Mouse (Mus musculus) cortical plate, adult 2 months (tissue): ENCODE results near the gene Tmem184b. TPM values are rescaled to one million over a fixed set of nuclear protein-coding genes. Genes with fewer than 3 reads are reported as not detected.

Source experiments
- H3K27ac ChIP-seq: fragments of 200-500 bp; 2 replicates; pipeline ENCODE4 v1.5.1; 2012; ENCODE audit warnings: low read length, control low read depth, inconsistent platforms; ENCODE audit not compliant: insufficient read depth
- H3K4me1 ChIP-seq: fragments of 200-500 bp; 2 replicates; pipeline ENCODE4 v1.6.1; 2011; ENCODE audit warnings: low read length; ENCODE audit not compliant: control insufficient read depth, insufficient read depth
- H3K4me3 ChIP-seq: fragments of 200-500 bp; 2 replicates; pipeline ENCODE4 v1.5.1; 2011; ENCODE audit warnings: mild to moderate bottlenecking, low read length, control low read depth; ENCODE audit not compliant: insufficient read depth
- CTCF ChIP-seq: fragments of 200-500 bp; IDR thresholded peaks from 2 replicates; pipeline ENCODE4 v1.5.1; 2011; ENCODE audit warnings: mild to moderate bottlenecking, control low read depth, low read length; ENCODE audit not compliant: insufficient read depth; ENCODE audit errors: extremely low read depth
- POLR2A ChIP-seq: fragments of 200-500 bp; IDR thresholded peaks from 2 replicates; pipeline ENCODE4 v1.6.1; 2011; ENCODE audit warnings: mild to moderate bottlenecking, low read length, control low read depth; ENCODE audit not compliant: insufficient read depth; ENCODE audit errors: extremely low read depth
- polyA plus RNA-seq: library from polyadenylated mRNA; depleted of rRNA; stranded (reverse); fragments of >200 nt; gene quantifications from 2 replicates; pipeline ENCODE4 v1.2.3, GENCODE M21; 2012; rRNA removed

Tmem184b gene
- polyA plus RNA-seq = 69.6 and 75.6 TPM in 2 replicates

DNA sequence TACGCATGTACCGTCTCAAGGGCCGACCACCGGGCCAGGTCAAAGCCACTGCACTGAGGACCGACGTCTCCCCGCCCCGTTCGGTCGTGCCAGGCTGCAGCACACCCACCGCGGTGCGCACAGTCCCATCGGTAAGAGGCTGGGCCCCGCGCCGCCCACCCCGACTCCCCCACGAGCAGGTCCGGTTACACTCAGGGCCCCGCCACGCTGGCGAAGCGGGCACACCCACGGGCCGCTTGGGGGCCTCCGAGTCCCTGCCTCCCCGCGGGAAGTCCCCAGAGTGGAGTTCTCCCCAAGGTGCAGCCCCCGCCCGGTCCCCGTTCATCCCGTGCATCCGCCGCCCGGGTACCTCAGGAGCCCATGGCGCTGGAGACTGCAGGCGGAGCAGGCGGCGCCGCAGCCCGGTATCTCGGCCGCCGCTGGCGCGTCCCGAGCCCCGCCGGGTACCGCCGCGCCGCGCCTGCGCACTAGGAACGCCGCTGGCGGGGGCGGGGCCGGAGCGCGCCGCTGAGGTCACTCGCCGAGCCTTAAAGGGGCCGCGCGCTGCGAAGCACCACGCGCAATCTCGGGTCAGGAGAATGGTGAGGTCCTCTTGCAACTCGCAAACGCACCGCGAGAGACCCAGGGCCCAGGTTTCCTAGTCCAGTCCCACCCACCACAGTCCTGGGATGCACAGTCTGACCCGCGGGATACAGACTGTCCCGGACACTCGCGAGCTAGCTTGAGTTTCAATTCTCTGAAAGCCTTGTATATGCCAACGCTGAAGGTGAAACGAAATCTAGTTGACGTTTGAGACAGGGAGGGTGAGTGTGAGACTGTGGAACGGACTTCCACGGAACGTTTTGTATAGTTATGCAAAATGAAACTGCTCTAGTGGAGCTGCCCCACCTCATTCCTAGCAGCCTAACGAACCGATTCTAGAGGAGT lies at the start of gene Tmem184b:
Gene Tmem184b, minus strand, starts transcription at position 734 of the 927 bp plus-strand sequence.
- TF ChIP-seq CTCF (no peak), POLR2A (peak; percentile 66)
- H3K4me1 ChIP-seq = peaks cover 3% of the 10 kb centered on the region; the same call in 1 of the 2 replicates
- peak within 1 kb of the TSS; percentile 54 for H3K27ac ChIP-seq
- H3K4me3 ChIP-seq = peak within 1 kb of the TSS; percentile 59

DNA sequence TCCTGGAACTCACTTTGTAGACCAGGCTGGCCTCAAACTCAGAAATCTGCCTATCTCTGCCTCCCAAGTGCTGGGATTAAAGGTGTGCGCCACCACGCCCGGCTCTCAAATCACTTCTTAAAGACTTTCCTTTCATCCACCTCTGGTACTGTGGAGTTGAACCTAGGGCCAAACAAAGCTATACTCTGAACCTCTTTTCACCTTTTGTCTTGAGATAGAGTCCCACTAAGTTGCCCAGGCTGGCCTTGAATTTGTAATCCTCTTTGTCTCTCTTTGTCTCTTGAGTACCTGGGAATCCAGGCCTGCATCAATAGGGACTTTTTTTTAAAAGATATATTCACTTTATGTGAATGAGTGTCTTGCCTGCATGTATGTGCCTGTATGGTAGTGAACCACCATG lies 44.7 kb upstream of the Tmem184b start:
- Histone ChIP-seq H3K4me3 (no peak overlapping the region), H3K4me1 (peaks cover 3% of the 10 kb centered on the region), H3K27ac (no peak overlapping the region)
- TF ChIP-seq CTCF (no peak), POLR2A (no peak)

DNA sequence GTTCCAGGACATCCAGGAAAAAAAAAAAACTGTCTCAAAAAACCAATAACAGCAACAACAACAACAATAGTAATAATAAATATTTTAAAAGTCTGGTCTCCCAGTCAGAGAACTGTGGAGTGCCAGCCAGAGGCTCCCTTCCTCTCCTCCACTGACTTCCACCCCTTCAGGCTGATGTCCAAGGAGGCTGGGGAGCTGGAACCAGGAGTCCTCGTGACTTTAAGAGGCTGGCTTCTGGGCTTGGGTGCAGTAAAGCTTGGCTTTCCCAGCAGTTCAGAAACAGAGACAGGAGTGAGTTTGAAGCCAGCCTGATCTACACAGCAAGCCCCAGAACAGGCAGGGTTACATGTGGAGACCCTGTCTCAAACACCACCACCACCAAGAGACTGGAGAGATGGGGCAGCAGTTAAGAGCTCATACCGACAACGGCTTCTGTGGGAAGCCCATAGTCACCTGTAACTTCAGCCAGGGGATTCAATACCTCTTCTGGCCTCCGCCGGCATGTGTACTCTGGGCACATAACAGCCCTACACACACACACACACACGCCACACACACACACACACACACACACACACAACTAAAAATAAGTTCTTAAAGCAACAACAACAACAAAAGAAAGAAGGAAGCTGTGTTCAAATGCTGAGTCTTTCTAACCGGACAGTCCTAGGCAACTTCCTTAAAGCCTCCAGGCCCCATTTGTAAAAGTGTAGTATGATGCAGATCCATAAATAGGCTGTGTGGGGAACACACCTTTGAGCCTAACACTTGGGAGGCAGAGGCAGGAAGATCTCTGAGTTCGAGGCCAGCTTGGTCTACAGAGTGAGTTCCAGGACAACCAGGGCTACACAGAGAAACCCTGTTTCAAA lies 42.7 kb upstream of the Tmem184b start:
- H3K4me1 ChIP-seq = peaks cover 8% of the 10 kb centered on the region

DNA sequence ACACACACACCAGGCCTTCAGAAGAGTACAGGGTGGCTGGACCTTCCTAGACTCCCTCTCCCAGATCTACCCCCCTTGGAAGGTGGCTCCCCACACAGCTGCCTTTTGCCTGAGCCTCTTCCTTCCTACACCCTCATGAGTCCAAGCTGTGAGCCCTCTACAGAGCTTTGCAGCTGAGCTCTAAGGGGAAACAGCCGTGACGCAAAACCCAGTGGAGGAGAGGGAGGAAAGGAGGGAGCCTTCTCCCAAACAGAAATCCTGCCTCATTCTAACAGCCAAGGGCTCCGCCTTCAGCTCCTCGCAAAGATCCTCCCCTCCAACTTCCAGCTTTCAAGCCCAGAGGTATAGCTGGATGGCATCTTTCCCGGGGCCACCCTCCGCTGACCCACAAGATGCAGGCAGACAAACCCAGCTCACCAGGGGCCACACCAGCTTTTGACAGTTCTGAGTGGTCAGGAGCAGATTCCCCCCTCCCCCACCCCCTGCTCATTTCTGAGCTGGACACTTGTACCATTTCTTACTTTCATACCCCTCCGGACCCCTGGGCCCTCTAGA lies 40.6 kb upstream of the Tmem184b start:
- H3K27ac ChIP-seq = peak overlapping the region; percentile 8
- peak; percentile 67; the same call in 1 of the 2 replicates for TF ChIP-seq POLR2A
- no peak for TF ChIP-seq CTCF
- H3K4me1 ChIP-seq = peaks cover 14% of the 10 kb centered on the region
- H3K4me3 ChIP-seq = no peak overlapping the region

More for the DNA sequence above, 42.7 kb upstream of the Tmem184b start:
- no peak for TF ChIP-seq CTCF
- TF ChIP-seq POLR2A = no peak
- no peak overlapping the region for H3K27ac ChIP-seq
- no peak overlapping the region for H3K4me3 ChIP-seq

DNA sequence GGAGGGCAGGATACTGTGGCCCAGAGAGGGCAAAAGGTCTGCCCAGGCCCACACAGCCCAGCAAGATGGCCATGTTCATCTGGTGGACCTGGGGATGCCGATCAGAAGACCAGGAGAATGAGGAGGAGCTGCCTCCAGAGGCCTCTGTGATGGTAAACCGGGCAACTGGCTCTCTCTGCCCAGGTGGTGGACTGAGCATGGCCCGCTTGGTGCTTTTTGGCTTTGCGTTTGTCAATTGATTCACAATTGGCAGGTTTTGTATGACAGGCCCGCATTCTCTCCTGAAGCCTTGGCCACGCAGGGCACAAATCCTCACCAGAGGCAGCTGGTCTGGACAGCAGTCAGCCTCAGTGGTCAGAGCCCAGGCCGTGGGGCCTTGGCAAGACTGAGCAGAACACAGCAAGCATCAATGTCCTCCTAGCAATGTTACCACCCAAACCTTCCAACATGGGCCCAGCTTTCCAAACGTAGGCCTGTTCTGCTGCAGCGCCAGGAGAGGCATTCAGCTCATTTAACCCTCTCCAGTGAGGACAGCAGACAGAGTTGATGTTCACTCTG lies 39.7 kb upstream of the Tmem184b start:
- Histone ChIP-seq H3K27ac (peak overlapping the region; percentile 8), H3K4me3 (no peak overlapping the region), H3K4me1 (peaks cover 16% of the 10 kb centered on the region)
- TF ChIP-seq CTCF (no peak), POLR2A (no peak)

DNA sequence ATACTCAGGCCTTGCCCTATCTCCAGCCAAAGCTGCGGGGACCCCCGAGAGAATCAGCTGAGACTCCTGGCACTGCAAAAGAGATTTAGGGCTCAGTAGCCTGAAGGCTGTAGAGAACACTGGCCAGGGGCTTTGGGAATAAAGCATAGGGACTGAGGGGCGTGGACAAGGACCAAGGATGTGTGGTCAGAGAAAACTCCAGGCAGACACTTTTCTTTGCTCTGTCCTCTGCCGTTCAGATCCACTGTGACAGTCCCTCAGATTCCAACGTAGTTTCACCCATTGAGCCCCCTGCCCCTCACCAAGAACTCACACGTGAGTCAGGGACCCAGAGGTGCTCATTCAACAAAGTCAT lies 38.9 kb upstream of the Tmem184b start:
- no peak for TF ChIP-seq CTCF
- TF ChIP-seq POLR2A = no peak
- H3K4me1 ChIP-seq = peaks cover 16% of the 10 kb centered on the region
- peak overlapping the region; percentile 84 for H3K4me3 ChIP-seq
- peak overlapping the region; percentile 94 for H3K27ac ChIP-seq

DNA sequence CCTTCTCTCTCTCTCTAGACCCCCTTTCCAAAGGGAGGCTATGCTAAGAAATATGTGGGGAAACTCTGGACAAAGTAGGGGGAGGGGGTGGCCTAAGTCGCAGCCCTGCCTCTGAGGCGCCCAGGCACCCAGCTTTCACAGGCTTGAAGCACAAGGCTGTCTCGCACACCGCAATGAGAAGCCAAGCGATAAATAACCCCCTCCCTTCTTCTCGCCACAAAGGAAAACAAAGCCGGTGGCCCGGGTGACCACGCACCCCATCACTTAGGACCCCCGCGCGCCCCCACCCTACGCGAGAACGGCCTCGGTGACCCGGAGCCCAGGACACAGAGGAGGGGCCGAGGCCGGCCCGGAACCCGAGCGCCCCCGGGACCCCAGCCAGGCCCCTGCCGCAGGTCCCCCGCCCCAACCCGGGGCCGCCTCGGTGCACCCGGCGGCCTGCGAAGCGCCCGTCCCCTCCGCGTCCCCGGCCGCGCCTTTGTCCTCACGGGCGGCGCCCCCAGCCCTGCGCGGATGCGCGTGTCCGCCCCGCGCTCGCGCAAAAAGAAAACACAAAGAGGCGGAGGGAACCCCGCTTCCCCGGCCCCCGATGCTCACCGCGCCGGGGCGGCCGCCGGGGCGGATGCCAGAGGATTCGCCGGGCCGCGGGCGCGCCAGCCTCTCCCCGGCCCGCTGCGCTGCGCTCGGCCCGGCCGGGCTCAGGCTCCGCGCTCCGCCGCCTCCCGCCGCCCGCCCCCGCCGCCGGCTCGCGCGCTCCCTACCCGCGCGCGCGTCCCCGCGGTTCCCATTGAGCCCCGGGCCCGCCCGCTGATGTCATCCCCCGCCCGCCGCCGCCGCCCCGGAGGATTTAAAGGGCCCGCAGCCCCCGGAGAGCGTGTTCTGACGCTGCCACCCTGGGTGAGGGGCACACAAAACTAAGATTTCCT lies 38.2 kb upstream of the Tmem184b start:
- no peak for TF ChIP-seq POLR2A
- no peak for TF ChIP-seq CTCF
- Histone ChIP-seq H3K4me3 (peak overlapping the region; percentile 84), H3K4me1 (peaks cover 18% of the 10 kb centered on the region), H3K27ac (peak overlapping the region; percentile 94)

DNA sequence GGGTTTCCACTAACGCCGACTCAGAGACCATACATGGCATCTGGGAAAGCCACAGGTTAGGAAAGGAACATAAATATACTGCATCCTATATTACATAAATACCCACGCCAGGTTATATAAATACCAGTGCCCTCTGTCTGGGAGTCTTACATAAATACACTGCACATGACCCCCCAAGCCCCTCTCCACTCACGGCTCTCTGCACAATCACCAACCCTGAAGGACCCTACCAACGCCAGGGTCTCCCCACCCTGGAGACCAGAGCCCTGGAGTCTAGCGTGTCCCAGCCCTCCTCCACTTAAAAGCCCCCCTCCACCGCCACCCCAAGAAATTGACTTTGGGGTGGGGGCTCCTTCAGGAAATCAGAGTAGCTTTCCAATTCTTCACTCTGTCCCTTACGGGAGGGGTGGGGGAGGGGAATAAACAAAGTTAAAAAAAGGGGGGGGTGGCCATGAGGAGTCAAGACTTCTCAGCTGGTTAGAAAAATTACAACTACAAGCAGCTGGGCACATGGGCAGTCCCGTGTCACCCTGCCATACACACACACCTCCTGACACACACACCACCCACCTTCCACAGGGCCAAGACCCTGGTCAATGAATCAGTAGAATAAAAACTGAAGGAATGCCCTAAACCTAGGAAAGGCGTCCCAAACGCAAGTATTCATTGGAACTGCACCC lies 37.4 kb upstream of the Tmem184b start:
- Histone ChIP-seq H3K4me1 (peaks cover 18% of the 10 kb centered on the region), H3K27ac (peak overlapping the region; percentile 92), H3K4me3 (peak overlapping the region; percentile 84)
- TF ChIP-seq CTCF (no peak), POLR2A (no peak)
